In the genomic region with DNA sequence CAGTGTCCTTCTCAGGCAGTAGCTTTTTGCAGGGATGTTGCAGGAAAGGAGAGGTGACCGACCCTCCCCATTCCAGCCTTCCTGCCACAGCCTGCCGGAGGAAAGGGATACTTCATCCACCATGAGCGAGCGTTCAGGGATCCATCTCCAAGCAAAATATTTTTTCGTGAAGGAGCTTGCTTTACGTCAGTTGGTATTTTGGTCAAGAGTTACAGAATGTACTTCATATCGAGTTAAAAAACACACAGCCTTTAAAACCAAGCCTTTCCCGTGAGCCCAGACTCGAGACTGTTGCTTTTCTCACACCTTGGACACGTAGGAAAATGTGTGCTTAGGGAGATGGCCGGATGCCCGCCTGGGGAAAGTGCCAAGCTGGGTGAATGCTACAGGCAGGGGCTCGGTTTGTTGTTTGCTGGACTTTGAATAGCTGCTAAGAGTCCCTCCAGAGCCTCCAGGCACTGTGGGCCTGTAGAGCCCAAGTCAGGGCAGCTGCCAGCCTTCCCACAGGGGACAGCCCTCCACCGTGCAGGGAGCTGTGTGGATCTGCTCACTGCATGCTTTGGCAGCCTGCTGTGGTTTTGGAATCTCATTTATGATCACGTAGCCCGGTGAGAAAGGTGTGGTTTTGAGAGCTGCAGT, we compare ENCODE assay signal across 10 mouse cellular contexts. TPM values are rescaled to one million over a fixed set of nuclear protein-coding genes. Genes with fewer than 3 reads are reported as not detected.
DNase-seq lines count a peak whose midpoint lies in the region; ATAC-seq and TF ChIP-seq lines count a peak whose summit lies in the region.
"Had no signal": no experiment of that assay in that cellular context is flagged by ENCODE, and none has a peak within 500 bp of the region (broad histone marks: within the 10 kb centered on the region; RNA-seq: fewer than 3 reads in every experiment).

No protein-coding gene starts in this region.

- no peak overlapping the region for H3K4me2 ChIP-seq in forebrain, embryonic 13.5 days
- no peak overlapping the region for H3K4me2 ChIP-seq in forebrain, embryonic 11.5 days (ENCODE audit: low read depth, low read length, severe bottlenecking)
- no peak overlapping the region for H3K4me2 ChIP-seq in kidney, postnatal 0 days (ENCODE audit: low read length)
- H3K4me2 ChIP-seq in limb, embryonic 13.5 days (replicated peaks): peak overlapping the region; percentile 30

- H3K9me3 ChIP-seq in forebrain, embryonic 13.5 days (replicated peaks): no peaks in the 10 kb centered on the region
- H3K9me3 ChIP-seq in forebrain, embryonic 11.5 days (ENCODE audit: control insufficient read depth, low read length): no peaks in the 10 kb centered on the region
- 0 out of 2 replicates have a peak, but pooled peaks cover 3% of the 10 kb centered on the region for H3K9me3 ChIP-seq in embryonic facial prominence, embryonic 10.5 days
- no peaks in the 10 kb centered on the region for H3K9me3 ChIP-seq in kidney, postnatal 0 days (replicated peaks; ENCODE audit: low read length)
- no peaks in the 10 kb centered on the region for H3K9me3 ChIP-seq in limb, embryonic 13.5 days

- H3K27ac ChIP-seq in forebrain, embryonic 13.5 days: peak overlapping the region; percentile 73
- H3K27ac ChIP-seq in forebrain, embryonic 11.5 days (ENCODE audit: low read depth, low read length): no peak overlapping the region
- peak overlapping the region; percentile 62; the same call in 1 of the 2 replicates for H3K27ac ChIP-seq in embryonic facial prominence, embryonic 10.5 days (replicated peaks)
- H3K27ac ChIP-seq in kidney, postnatal 0 days: peak overlapping the region; percentile 80
- H3K27ac ChIP-seq in limb, embryonic 13.5 days: peak overlapping the region; percentile 82

- peaks cover 31% of the 10 kb centered on the region for H3K4me1 ChIP-seq in forebrain, embryonic 13.5 days
- H3K4me1 ChIP-seq in forebrain, embryonic 11.5 days (replicated peaks; ENCODE audit: control insufficient read depth, insufficient read depth, low read length): no peaks in the 10 kb centered on the region
- H3K4me1 ChIP-seq in embryonic facial prominence, embryonic 10.5 days: peaks cover 33% of the 10 kb centered on the region
- H3K4me1 ChIP-seq in kidney, postnatal 0 days (replicated peaks; ENCODE audit: insufficient read depth, low read length): peaks cover 19% of the 10 kb centered on the region
- peaks cover 36% of the 10 kb centered on the region for H3K4me1 ChIP-seq in limb, embryonic 13.5 days

- no peaks in the 10 kb centered on the region for H3K36me3 ChIP-seq in forebrain, embryonic 13.5 days (ENCODE audit: poor library complexity, severe bottlenecking)
- no peaks in the 10 kb centered on the region for H3K36me3 ChIP-seq in forebrain, embryonic 11.5 days (ENCODE audit: control insufficient read depth, insufficient read depth, low read length)
- no peaks in the 10 kb centered on the region for H3K36me3 ChIP-seq in embryonic facial prominence, embryonic 10.5 days (replicated peaks)
- H3K36me3 ChIP-seq in kidney, postnatal 0 days (ENCODE audit: insufficient read depth, low read length): no peaks in the 10 kb centered on the region
- no peaks in the 10 kb centered on the region for H3K36me3 ChIP-seq in limb, embryonic 13.5 days

- 51% methylated on average over 16 of the region's 16 CpGs for WGBS in forebrain, embryonic 13.5 days
- 80% methylated on average over 16 of the region's 16 CpGs for WGBS in forebrain, embryonic 11.5 days
- 64% methylated on average over 16 of the region's 16 CpGs for WGBS in embryonic facial prominence, embryonic 10.5 days
- WGBS in kidney, postnatal 0 days: 42% methylated on average over 16 of the region's 16 CpGs
- 47% methylated on average over 16 of the region's 16 CpGs for WGBS in limb, embryonic 13.5 days

- H3K4me3 ChIP-seq in forebrain, embryonic 13.5 days: no peak overlapping the region
- H3K4me3 ChIP-seq in forebrain, embryonic 11.5 days (ENCODE audit: low read depth, low read length): no peak overlapping the region
- no peak overlapping the region for H3K4me3 ChIP-seq in embryonic facial prominence, embryonic 10.5 days
- H3K4me3 ChIP-seq in kidney, postnatal 0 days (replicated peaks; ENCODE audit: low read depth, low read length): no peak overlapping the region
- H3K4me3 ChIP-seq in limb, embryonic 13.5 days: no peak overlapping the region

- H3K27me3 ChIP-seq in forebrain, embryonic 13.5 days: no peaks in the 10 kb centered on the region
- H3K27me3 ChIP-seq in forebrain, embryonic 11.5 days (ENCODE audit: control insufficient read depth, insufficient read depth, low read length): no peaks in the 10 kb centered on the region
- H3K27me3 ChIP-seq in embryonic facial prominence, embryonic 10.5 days (replicated peaks; ENCODE audit: low read depth, poor library complexity, severe bottlenecking): no peaks in the 10 kb centered on the region
- H3K27me3 ChIP-seq in kidney, postnatal 0 days (ENCODE audit: insufficient read depth, low read length): no peaks in the 10 kb centered on the region
- no peaks in the 10 kb centered on the region for H3K27me3 ChIP-seq in limb, embryonic 13.5 days

- no peak for DNase-seq in forebrain, embryonic 11.5 days (ENCODE audit: low spot score)
- no peak for DNase-seq in embryonic facial prominence, embryonic 10.5 days (ENCODE audit: low spot score)
- DNase-seq in heart, adult 8-10 months (ENCODE audit: low spot score): peak; percentile 81
- DNase-seq in kidney, postnatal 0 days (ENCODE audit: low spot score): no peak
- DNase-seq in right cerebral cortex, postnatal 10 days (ENCODE audit: low spot score in 2 of 2): peak; percentile 93 to 94
- DNase-seq in MN1 (ENCODE audit: low spot score): no peak

- H3K9ac ChIP-seq in forebrain, embryonic 13.5 days: no peak overlapping the region
- no peak overlapping the region for H3K9ac ChIP-seq in forebrain, embryonic 11.5 days (ENCODE audit: low read length)
- H3K9ac ChIP-seq in kidney, postnatal 0 days (ENCODE audit: low read depth, low read length): no peak overlapping the region
- no peak overlapping the region for H3K9ac ChIP-seq in limb, embryonic 13.5 days

- ATAC-seq in forebrain, embryonic 13.5 days: peak; percentile 92
- ATAC-seq in forebrain, embryonic 11.5 days (replicated peaks; ENCODE audit: low FRiP score): no peak
- ATAC-seq in kidney, postnatal 0 days (replicated peaks; ENCODE audit: low FRiP score, low read depth): no peak
- ATAC-seq in limb, embryonic 13.5 days (ENCODE audit: low FRiP score, low read depth): peak; percentile 48; the same call in 1 of the 2 replicates

- TF ChIP-seq CTCF in kidney, postnatal 0 days (IDR thresholded peaks at IDR 0.05; ENCODE audit: low read depth): no peak

RNA-seq across cellular contexts. Expression of a gene that starts 20.6 kb away (rescaled TPM):
- 8.1 and 9.6 TPM in 2 replicates for polyA plus RNA-seq in forebrain, embryonic 13.5 days (2015; fragmentation: Nextera tagmentation; extraction: Ambion mirVana)
- polyA plus RNA-seq in forebrain, embryonic 11.5 days (2014; fragmentation: Nextera tagmentation; extraction: Ambion mirVana): 1.2 and 2.8 TPM in 2 replicates
- 1.5 and 2.1 TPM in 2 replicates for polyA plus RNA-seq in embryonic facial prominence, embryonic 10.5 days (2016; fragmentation: Nextera tagmentation; extraction: Ambion mirVana)
- 1 to 10 TPM; 1.8 to 5.1 (median 3.7) TPM for total RNA-seq in heart, adult 8-10 months (2022)
- polyA plus RNA-seq in kidney, postnatal 0 days (2015; fragmentation: Nextera tagmentation; extraction: Ambion mirVana): 42.8 and 47.1 TPM in 2 replicates
- polyA plus RNA-seq in limb, embryonic 13.5 days (2015; fragmentation: Nextera tagmentation; extraction: Ambion mirVana): 2.0 and 2.4 TPM in 2 replicates

RNA-seq across cellular contexts. Expression of a gene that starts 44.4 kb away (rescaled TPM):
- polyA plus RNA-seq in forebrain, embryonic 13.5 days (2015; fragmentation: Nextera tagmentation; extraction: Ambion mirVana): 6.5 and 7.0 TPM in 2 replicates
- 2.8 and 3.0 TPM in 2 replicates for polyA plus RNA-seq in forebrain, embryonic 11.5 days (2014; fragmentation: Nextera tagmentation; extraction: Ambion mirVana)
- polyA plus RNA-seq in embryonic facial prominence, embryonic 10.5 days (2016; fragmentation: Nextera tagmentation; extraction: Ambion mirVana): 6.4 and 7.5 TPM in 2 replicates
- total RNA-seq in heart, adult 8-10 months (2022): 10 to 100 TPM; 55.7 to 79.2 (median 65.3) TPM
- polyA plus RNA-seq in kidney, postnatal 0 days (2015; fragmentation: Nextera tagmentation; extraction: Ambion mirVana): 17.1 and 20.8 TPM in 2 replicates
- 5.0 and 5.1 TPM in 2 replicates for polyA plus RNA-seq in limb, embryonic 13.5 days (2015; fragmentation: Nextera tagmentation; extraction: Ambion mirVana)
- total RNA-seq: hematopoietic stem cell, adult 5-6 weeks had no signal
- polyA plus RNA-seq: C2C12 had no signal

Comparison
In these comparisons a context has a peak if more than half of its experiments do, and no peak if none do; other contexts are left out.
1. ATAC-seq: peak in forebrain, embryonic 13.5 days (single experiment) and limb, embryonic 13.5 days (single experiment); none in forebrain, embryonic 11.5 days (single experiment) and kidney, postnatal 0 days (single experiment).
2. DNase-seq: peak in heart, adult 8-10 months (single experiment) and right cerebral cortex, postnatal 10 days (2 of 2); none in forebrain, embryonic 11.5 days (single experiment), embryonic facial prominence, embryonic 10.5 days (single experiment), kidney, postnatal 0 days (single experiment) and MN1 (single experiment).